Mouse (Mus musculus) neural tube, embryonic 10.5 days (tissue): Measurements from ENCODE around the gene A730015C16Rik.

Source experiments
- DNase-seq: peaks from one replicate; pipeline ENCODE4 v3.0.0-alpha.2; 2017; ENCODE audit warnings: low spot score; ENCODE audit errors: extremely low spot score

A730015C16Rik gene

GRCm38 (mm10) chr4:108848505-108848848 is at the start of gene A730015C16Rik:
Gene A730015C16Rik, minus strand, starts transcription at chr4:108848619.
- DNase-seq = peak; percentile 50

- no peak for DNase-seq
Observed at GRCm38 (mm10) chr4:108890876-108891275, 42.5 kb upstream of the A730015C16Rik start.

- no peak for DNase-seq
Observed at GRCm38 (mm10) chr4:108887456-108887855, 39.0 kb upstream of the A730015C16Rik start.

- DNase-seq = no peak
Observed at GRCm38 (mm10) chr4:108883815-108884214, 35.4 kb upstream of the A730015C16Rik start.

- DNase-seq = peak; percentile 68
Observed at GRCm38 (mm10) chr4:108878963-108879822, 30.8 kb upstream of the A730015C16Rik start, which contains the start of gene Rab3b. Gene Rab3b, plus strand, starts transcription at chr4:108879063.

- no peak for DNase-seq
Observed at GRCm38 (mm10) chr4:108877901-108878300, 29.5 kb upstream of the A730015C16Rik start.

GRCm38 (mm10) chr4:108873746-108874145 is 25.3 kb upstream of the A730015C16Rik start:
- DNase-seq = no peak

- DNase-seq = peak; percentile 80
Observed at GRCm38 (mm10) chr4:108869730-108870374, 21.4 kb upstream of the A730015C16Rik start.

GRCm38 (mm10) chr4:108866806-108867205 is 18.4 kb upstream of the A730015C16Rik start:
- no peak for DNase-seq

- DNase-seq = peak; percentile 82
Observed at GRCm38 (mm10) chr4:108847715-108848504, 509 bp downstream of the A730015C16Rik start, which contains the start of gene Kti12. Gene Kti12, plus strand, starts transcription at chr4:108847785.

GRCm38 (mm10) chr4:108845824-108846569 is 2.4 kb downstream of the A730015C16Rik start:
- DNase-seq = no peak

- no peak for DNase-seq
Observed at GRCm38 (mm10) chr4:108843336-108843735, 5.1 kb downstream of the A730015C16Rik start.

GRCm38 (mm10) chr4:108841920-108842578 is 6.4 kb downstream of the A730015C16Rik start:
- DNase-seq = no peak

GRCm38 (mm10) chr4:108838031-108838430 is 10.4 kb downstream of the A730015C16Rik start:
- DNase-seq = no peak

GRCm38 (mm10) chr4:108835496-108835895 is 12.9 kb downstream of the A730015C16Rik start:
- DNase-seq = no peak

- peak; percentile 32 for DNase-seq
Observed at GRCm38 (mm10) chr4:108834971-108835311, 13.5 kb downstream of the A730015C16Rik start.

- peak; percentile 92 for DNase-seq
Observed at GRCm38 (mm10) chr4:108834115-108834970, 14.1 kb downstream of the A730015C16Rik start, which contains the start of gene Txndc12. Gene Txndc12, plus strand, starts transcription at chr4:108834601.

- DNase-seq = no peak
Observed at GRCm38 (mm10) chr4:108833828-108834114, 14.6 kb downstream of the A730015C16Rik start.
